Mouse (Mus musculus) limb, embryonic 13.5 days (tissue): Measurements from ENCODE around the gene 6030468B19Rik. TPM values are rescaled to one million over a fixed set of nuclear protein-coding genes. Genes with fewer than 3 reads are reported as not detected.
"Not testable (repeated sequence)": the region's sequence is repeated elsewhere in the genome, so short reads cannot be mapped to it uniquely, and the experiment has no call there.

Experiments used
- ATAC-seq: fragments of 200-750 bp; cut with Nextera tagmentation; 2 replicates; pipeline ENCODE4 v1.8.0; 2017; ENCODE audit warnings: low read depth, moderate number of reproducible peaks, moderate TSS enrichment; ENCODE audit not compliant: low FRiP score
- H3K27ac ChIP-seq: fragments of 300-500 bp; sonication (generic); 2 replicates; pipeline ENCODE4 v1.5.1; 2015; ENCODE audit warnings: inconsistent platforms, mild to moderate bottlenecking, moderate library complexity
- H3K27me3 ChIP-seq: fragments of 300-500 bp; sonication (generic); 2 replicates; pipeline ENCODE4 v1.6.1; 2015; ENCODE audit warnings: mild to moderate bottlenecking, inconsistent platforms
- H3K36me3 ChIP-seq: fragments of 300-500 bp; sonication (generic); 2 replicates; pipeline ENCODE4 v1.6.1; 2015; ENCODE audit warnings: inconsistent platforms, mild to moderate bottlenecking, moderate library complexity
- H3K4me1 ChIP-seq: fragments of 300-500 bp; sonication (generic); 2 replicates; pipeline ENCODE4 v1.6.1; 2015; ENCODE audit warnings: inconsistent platforms
- H3K4me2 ChIP-seq: fragments of 300-500 bp; sonication (generic); replicated peaks from 2 replicates; pipeline ENCODE4 v1.6.1; 2015; ENCODE audit warnings: inconsistent platforms, mild to moderate bottlenecking, moderate library complexity
- H3K4me3 ChIP-seq: fragments of 300-500 bp; sonication (generic); 2 replicates; pipeline ENCODE4 v1.5.1; 2015; ENCODE audit warnings: moderate library complexity, mild to moderate bottlenecking, inconsistent platforms
- H3K9ac ChIP-seq: fragments of 300-500 bp; sonication (generic); 2 replicates; pipeline ENCODE4 v1.6.1; 2015; ENCODE audit warnings: mild to moderate bottlenecking, inconsistent platforms
- H3K9me3 ChIP-seq: fragments of 300-500 bp; sonication (generic); 2 replicates; pipeline ENCODE4 v1.6.1; 2016; ENCODE audit warnings: inconsistent platforms
- WGBS: fragments of 180-500 bp; shearing (Covaris S2); methylation state at CpG from one replicate; pipeline ENCODE4 v1.1.7; 2015; 5-methylcytosine and 5-hydroxymethylcytosine counted together
- polyA plus RNA-seq: library from polyadenylated mRNA; unstranded; fragments of >200 nt; fragmentation: Nextera tagmentation; extraction: Ambion mirVana; gene quantifications from 2 replicates; pipeline ENCODE4 v1.2.1, GENCODE M21; 2015

The 6030468B19Rik gene
- polyA plus RNA-seq, 1 experiment from 2014 or later, result 0.41 TPM

DNA sequence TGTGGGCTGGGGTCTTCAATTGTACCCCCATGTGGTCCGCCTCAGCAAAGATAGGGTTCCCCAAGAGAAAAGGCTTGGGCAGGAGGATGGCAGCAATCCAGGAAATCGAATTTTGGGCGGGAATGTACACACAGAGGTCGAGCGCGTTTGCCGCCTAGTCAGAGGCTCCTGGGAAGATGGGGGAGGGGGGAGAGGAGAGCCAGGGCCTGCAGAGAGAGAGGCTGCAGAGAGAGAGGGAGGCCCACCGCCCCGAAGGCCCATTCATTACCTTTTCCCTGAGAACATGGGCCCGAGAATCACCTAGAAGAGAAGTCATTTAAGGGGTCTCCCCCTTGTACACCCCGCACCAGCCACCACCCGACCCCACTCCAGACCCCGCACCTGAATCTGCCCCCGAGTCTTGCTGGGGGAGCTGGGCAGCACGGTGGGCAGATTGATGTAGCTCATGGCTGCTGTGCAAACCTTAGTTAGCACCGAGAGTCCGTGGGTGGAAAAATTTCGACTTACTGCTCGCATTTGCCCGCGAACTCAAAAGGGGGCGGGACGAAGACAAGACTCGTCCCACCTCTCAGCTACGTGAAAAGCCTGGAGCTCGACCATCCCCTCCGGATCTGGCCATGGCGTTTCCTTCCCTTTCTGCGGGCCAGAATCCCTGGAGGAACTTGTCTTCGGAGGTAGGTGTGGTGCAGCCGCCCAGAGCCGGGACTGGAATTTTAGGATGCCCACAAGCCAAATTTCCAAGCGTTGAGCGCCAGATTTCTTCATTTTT, 28.1 kb downstream of the 6030468B19Rik start, which contains the start of the genes Afmid and Tk1:
Afmid (plus strand) TSS at position 592 of the 769 bp plus-strand sequence.
Tk1 (minus strand) TSS at position 760 of the 769 bp plus-strand sequence.
- WGBS, result under 1% methylated on average over 34 of the region's 34 CpGs
- Histone ChIP-seq H3K4me2 (peak within 1 kb of the TSS; percentile 94), H3K27me3 (no peaks in the 10 kb centered on the region), H3K27ac (peak within 1 kb of the TSS; percentile 94), H3K4me3 (peak within 1 kb of the TSS; percentile 63), H3K9ac (peak within 1 kb of the TSS; percentile 82), H3K9me3 (no peaks in the 10 kb centered on the region), H3K36me3 (peaks cover 29% of the 10 kb centered on the region), H3K4me1 (peaks cover 74% of the 10 kb centered on the region)
- ATAC-seq, result peak; percentile 75

DNA sequence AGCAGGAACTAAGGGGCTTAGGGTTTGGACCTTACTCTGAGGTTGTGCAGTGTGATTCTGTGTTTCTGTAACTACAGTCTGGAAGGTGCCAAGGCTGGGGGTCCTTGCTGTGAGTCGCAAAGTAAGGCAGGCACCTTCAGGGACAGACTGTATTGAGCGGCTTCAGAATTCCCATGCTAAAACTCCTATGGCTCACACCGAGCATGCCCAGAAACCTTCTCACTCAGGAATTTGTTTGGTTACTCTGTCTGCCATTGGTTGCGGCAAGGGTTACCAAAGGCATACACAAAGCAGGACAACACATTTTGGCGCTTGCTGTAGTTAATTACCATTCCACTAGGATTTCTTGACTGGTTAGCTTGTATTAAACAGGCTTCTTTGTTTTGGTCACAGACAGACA, 28.7 kb downstream of the 6030468B19Rik start:
- Histone ChIP-seq H3K9me3 (no peaks in the 10 kb centered on the region), H3K27me3 (no peaks in the 10 kb centered on the region), H3K4me3 (peak overlapping the region; percentile 63), H3K27ac (peak overlapping the region; percentile 94), H3K9ac (peak overlapping the region; percentile 67), H3K4me2 (peak overlapping the region; percentile 94), H3K36me3 (peaks cover 23% of the 10 kb centered on the region), H3K4me1 (peaks cover 77% of the 10 kb centered on the region)
- 3% methylated on average over 5 of the region's 5 CpGs for WGBS
- ATAC-seq, result peak; percentile 37; the same call in 1 of the 2 replicates

DNA sequence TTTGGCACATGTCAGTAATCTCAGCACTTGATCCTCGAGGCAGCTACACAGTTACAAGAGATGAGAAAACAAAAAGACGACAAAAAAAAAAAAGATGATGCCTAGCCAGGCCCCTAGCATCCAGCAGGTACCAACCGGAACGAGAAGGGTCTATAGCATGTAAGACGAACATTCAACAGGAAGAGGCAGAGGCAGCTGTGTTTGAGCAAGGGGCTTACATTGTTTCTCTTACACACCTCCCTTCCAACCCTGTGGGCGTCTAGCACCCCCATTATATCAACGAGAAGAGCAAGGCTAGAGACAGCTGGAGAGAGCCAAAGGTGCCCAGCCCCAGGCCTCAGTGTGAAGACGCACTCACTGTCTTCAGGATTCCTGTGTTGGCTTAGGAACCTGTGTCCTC, 29.5 kb downstream of the 6030468B19Rik start:
- Histone ChIP-seq H3K4me3 (peak overlapping the region; percentile 63; the same call in 1 of the 2 replicates), H3K27ac (peak overlapping the region; percentile 94), H3K9me3 (no peaks in the 10 kb centered on the region), H3K27me3 (no peaks in the 10 kb centered on the region), H3K4me1 (peaks cover 77% of the 10 kb centered on the region), H3K36me3 (peaks cover 15% of the 10 kb centered on the region), H3K9ac (peak overlapping the region; percentile 67; the same call in 1 of the 2 replicates), H3K4me2 (peak overlapping the region; percentile 94)
- ATAC-seq, result no peak
- WGBS, result 62% methylated on average over 8 of the region's 8 CpGs

DNA sequence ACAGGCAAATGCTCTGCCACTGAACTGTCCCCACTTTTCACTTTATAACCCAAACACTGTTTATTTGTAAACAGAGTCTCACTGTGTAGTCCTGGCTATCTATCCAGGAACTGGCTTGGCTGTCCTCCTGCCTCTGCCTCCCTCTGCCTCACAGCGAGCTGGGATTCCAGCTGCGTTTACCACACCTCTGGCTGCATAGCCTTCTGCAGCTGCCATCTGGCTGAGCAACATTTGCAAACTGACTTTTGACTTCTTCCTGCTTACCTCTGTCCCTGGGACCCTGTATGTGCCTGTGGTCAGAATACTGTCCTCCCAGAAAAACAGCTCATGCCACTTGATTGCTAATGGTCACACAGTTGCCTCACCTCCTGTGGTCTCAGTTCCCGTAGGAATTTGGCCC, 29.9 kb downstream of the 6030468B19Rik start:
- 44% methylated on average over 3 of the region's 3 CpGs for WGBS
- Histone ChIP-seq H3K4me2 (no peak overlapping the region), H3K9me3 (no peaks in the 10 kb centered on the region), H3K4me3 (no peak overlapping the region), H3K27ac (no peak overlapping the region), H3K36me3 (peaks cover 11% of the 10 kb centered on the region), H3K27me3 (no peaks in the 10 kb centered on the region), H3K9ac (no peak overlapping the region), H3K4me1 (peaks cover 82% of the 10 kb centered on the region)
- ATAC-seq, result no peak

DNA sequence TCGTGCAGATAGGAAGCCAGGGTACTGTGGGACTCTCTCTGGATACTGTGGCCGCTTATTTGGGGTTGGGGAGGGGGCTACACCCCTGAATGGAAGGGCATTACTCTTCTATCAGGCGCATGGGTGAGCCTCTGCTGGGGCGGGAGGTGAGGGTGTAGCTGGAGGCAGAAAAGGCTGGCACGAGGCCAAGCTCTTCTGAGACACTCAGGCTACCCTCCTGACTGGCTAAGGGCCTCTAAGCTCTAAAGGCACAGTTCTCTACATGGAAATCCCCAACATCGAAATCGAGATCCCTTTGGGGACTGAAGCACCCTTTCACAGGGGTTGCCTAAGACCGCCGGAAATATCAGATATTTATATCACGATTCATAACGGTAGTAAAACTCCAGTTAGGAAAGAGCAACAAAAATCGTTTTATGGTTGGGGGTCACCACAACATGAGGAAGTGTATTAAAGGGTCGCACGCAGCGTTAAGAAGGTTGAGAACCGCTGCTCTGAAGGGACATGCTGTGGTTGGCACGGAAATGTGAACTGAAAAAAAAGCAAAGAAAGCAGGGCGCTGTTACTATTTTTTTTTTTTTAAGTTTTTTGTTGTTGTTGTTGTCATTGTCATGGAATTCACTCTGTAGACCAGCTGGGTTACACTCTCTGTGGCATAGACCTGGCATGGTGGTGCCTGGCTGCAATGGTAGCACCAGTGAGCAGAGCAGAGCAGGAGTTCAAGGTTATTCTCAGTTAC, 30.9 kb downstream of the 6030468B19Rik start:
- no peak overlapping the region for H3K4me2 ChIP-seq
- no peak for ATAC-seq
- H3K36me3 ChIP-seq, result peaks cover 3% of the 10 kb centered on the region; the same call in 1 of the 2 replicates
- peak overlapping the region; percentile 44; the same call in 1 of the 2 replicates for H3K27ac ChIP-seq
- no peak overlapping the region for H3K9ac ChIP-seq
- 68% methylated on average over 18 of the region's 18 CpGs for WGBS
- no peaks in the 10 kb centered on the region for H3K9me3 ChIP-seq
- no peaks in the 10 kb centered on the region for H3K27me3 ChIP-seq
- peaks cover 74% of the 10 kb centered on the region for H3K4me1 ChIP-seq
- no peak overlapping the region for H3K4me3 ChIP-seq

DNA sequence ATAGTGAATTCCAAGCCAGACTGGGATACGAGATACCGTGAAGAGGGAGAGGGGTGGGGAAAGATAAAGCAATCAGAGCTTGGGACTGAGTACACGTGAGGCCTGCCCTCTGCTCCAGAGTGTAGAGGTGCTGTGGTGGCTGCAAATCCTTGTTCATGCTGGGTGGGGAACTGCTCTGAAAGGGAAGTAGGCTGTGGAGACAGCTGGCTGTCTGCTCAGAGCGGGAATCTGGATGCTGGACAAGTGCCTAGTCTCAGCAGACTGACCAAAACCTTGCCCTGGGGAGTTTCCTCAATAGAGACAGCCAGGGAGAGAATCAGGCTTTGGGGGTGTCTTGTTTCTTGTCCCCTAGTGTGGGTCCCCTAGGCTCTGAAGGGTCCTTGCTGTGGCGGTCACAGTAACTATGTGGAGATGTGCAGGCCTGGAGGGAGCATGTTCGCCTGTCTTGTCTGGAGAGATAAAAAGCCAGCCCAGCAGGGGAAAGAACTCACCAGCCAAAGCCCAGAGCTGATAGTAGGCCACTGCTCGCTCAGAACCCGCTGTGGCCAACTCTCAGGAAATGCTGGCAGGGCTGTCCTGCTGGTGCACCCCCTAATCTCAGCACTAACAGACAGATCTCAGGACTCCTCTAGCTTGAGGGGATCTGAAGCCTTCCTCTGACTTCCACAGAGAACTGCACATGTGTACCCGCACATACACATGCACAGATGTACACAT, 31.6 kb downstream of the 6030468B19Rik start:
- Histone ChIP-seq H3K4me1 (peaks cover 66% of the 10 kb centered on the region), H3K4me2 (no peak overlapping the region), H3K27ac (peak overlapping the region; percentile 44; the same call in 1 of the 2 replicates), H3K27me3 (no peaks in the 10 kb centered on the region), H3K9me3 (no peaks in the 10 kb centered on the region), H3K9ac (peak overlapping the region; percentile 1; the same call in 1 of the 2 replicates), H3K36me3 (no peaks in the 10 kb centered on the region), H3K4me3 (no peak overlapping the region)
- WGBS, result 67% methylated on average over 9 of the region's 9 CpGs
- no peak for ATAC-seq

DNA sequence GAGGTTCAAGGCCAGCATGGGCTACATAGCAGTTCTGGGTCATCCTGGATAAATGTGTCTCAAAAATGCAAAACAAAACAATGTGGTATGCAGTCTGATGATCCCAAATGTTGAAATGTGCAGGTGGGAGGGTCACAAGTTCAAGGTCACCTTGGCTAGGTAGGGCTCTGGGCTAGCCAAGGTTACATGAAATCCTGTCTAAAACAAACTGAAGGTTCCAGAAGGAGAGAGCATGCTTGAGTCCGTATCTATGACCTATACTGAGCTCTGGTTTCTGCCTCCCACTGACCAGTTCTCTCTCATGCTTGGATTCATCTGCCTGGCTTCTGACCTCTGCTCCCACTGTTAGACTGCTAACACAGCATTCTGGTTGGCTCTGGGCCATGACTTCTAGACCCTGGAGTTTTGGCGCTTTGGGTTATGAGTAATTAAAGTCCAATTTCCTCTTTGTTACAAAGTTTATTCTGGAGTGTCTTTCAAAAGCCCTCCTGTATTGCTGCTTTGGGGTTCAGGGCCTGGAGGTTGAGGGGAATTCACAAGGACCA, 32.3 kb downstream of the 6030468B19Rik start:
- 0 out of 2 replicates have a peak overlapping the region, but pooled peaks have one; percentile 22 for H3K27ac ChIP-seq

DNA sequence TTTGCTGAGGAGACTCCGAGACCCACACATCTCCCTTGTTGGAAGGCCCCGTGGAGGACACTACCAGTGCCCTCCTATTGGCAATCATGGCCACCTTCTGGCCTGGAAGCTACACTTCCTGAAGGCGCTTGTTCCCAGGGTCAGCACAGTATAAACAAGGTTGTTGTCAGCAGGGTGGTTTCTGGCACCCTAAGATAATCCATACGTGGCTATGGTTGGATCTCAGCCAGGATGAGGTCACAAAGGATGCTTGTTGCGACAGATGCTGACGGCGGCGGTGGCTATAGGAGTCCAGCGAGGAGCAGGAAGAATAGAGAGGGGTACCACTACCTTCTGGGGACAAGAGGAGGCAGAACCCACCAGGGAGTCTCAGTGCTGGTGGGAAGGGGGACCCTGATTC, 32.9 kb downstream of the 6030468B19Rik start:
- no peak for ATAC-seq
- H3K9ac ChIP-seq, result peak overlapping the region; percentile 13; the same call in 1 of the 2 replicates
- H3K36me3 ChIP-seq, result no peaks in the 10 kb centered on the region
- peaks cover 54% of the 10 kb centered on the region for H3K4me1 ChIP-seq
- no peak overlapping the region for H3K4me2 ChIP-seq
- H3K4me3 ChIP-seq, result no peak overlapping the region
- no peaks in the 10 kb centered on the region for H3K9me3 ChIP-seq
- no peaks in the 10 kb centered on the region for H3K27me3 ChIP-seq
- WGBS, result 73% methylated on average over 9 of the region's 9 CpGs
- peak overlapping the region; percentile 22; the same call in 1 of the 2 replicates for H3K27ac ChIP-seq

More for the DNA sequence above, 32.3 kb downstream of the 6030468B19Rik start:
- Histone ChIP-seq H3K27me3 (no peaks in the 10 kb centered on the region), H3K9me3 (no peaks in the 10 kb centered on the region), H3K4me3 (no peak overlapping the region), H3K36me3 (no peaks in the 10 kb centered on the region), H3K9ac (0 out of 2 replicates have a peak overlapping the region, but pooled peaks have one; percentile 13), H3K4me1 (peaks cover 61% of the 10 kb centered on the region), H3K4me2 (no peak overlapping the region)
- WGBS, result 70% methylated on average over 2 of the region's 2 CpGs
- ATAC-seq, result no peak

DNA sequence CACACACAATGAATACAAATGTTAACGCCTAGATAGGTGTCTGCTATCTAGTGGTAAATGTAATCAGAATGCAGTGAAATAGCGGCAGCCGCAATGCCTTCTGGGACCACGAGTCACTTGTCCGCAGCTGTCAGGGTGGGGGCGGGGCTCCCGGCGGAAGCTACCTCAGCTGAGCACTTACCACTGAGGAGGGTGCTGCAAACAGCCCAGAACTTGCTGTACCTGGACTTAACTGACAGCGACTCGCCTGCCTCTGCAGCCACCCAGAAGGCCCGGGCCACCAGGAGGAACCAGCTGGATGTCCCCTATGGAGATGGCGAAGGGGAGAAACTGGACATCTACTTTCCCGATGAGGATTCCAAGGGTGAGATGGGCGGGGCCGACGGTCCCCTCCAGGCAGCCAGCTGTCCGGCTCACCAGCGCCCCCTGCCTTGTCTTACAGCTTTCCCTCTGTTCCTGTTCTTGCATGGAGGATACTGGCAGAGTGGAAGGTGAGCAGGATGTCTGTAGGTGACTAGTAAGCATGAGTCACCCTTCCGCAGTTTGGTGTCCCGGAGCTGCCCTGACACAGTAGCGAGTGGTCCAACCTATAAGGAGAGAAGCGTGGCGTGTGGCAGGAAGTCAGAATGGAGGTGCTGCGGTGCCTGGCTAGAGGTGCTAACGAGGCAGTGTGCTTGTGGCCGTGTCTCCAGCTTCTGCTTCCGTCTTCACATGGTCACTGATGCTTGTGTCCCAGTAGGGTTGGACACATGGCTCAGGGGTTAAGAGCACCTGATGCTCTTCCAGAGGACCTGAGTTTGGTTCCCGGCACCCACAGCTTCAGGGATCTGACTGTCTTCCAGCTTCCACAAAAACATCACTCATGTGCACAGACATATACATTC, 34.9 kb downstream of the 6030468B19Rik start:
- Histone ChIP-seq H3K9me3 (no peaks in the 10 kb centered on the region), H3K36me3 (no peaks in the 10 kb centered on the region), H3K27ac (no peak overlapping the region), H3K4me2 (peak overlapping the region; percentile 58), H3K9ac (no peak overlapping the region), H3K4me3 (peak overlapping the region; percentile 29), H3K4me1 (peaks cover 43% of the 10 kb centered on the region), H3K27me3 (no peaks in the 10 kb centered on the region)
- peak; percentile 16; the same call in 1 of the 2 replicates for ATAC-seq
- WGBS, result 21% methylated on average over 28 of the region's 28 CpGs

DNA sequence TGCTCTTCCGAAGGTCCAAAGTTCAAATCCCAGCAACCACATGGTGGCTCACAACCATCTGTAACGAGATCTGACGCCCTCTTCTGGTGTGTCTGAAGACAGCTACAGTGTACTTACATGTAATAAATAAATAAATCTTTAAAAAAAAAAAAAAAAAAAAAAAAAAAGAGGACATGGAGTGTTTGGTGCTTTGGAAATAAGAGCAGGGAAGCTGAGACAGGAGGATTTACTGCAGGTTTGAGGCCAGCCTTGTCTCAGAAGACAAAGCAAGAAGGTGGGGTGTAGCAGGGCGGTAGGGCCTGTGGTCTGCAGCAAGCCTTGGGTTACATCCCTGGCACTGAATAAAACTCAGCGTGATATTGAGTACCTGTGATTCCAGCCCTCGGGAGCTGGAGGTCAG, 36.0 kb downstream of the 6030468B19Rik start:
- not testable (repeated sequence) for ATAC-seq, H3K9ac ChIP-seq, H3K36me3 ChIP-seq, H3K4me2 ChIP-seq, H3K4me3 ChIP-seq, H3K9me3 ChIP-seq, H3K27me3 ChIP-seq, H3K27ac ChIP-seq
- peaks cover 33% of the 10 kb centered on the region for H3K4me1 ChIP-seq
- 85% methylated on average over 5 of the region's 6 CpGs for WGBS
